Mouse (Mus musculus) MEL (cell line): ENCODE results near the gene Grcc10. TPM values are rescaled to one million over a fixed set of nuclear protein-coding genes. Genes with fewer than 3 reads are reported as not detected.

Experiments used
- DNase-seq: peaks from one replicate; pipeline ENCODE4 v3.0.0; 2011; ENCODE audit warnings: low read depth, low spot score
- H3K27ac ChIP-seq: 2 replicates; pipeline ENCODE4 v1.5.1; 2012; ENCODE audit warnings: low read depth, mild to moderate bottlenecking, control low read depth, low read length, moderate library complexity; ENCODE audit not compliant: control insufficient read depth
- H3K27me3 ChIP-seq, 2 experiments: fragments of 150-350 bp in 1 of 2; sonication (generic) in 1 of 2; 2 replicates each; pipeline ENCODE4 v1.6.1; 2012; ENCODE audit warnings: low read length in 2 of 2, mild to moderate bottlenecking in 2 of 2, improper control_type of control experiment in 1 of 2, moderate library complexity in 1 of 2; ENCODE audit not compliant: insufficient read depth in 2 of 2, control insufficient read depth in 1 of 2
- H3K36me3 ChIP-seq, 2 experiments: 2 replicates each; pipeline ENCODE4 v1.6.1; 2012 to 2014; ENCODE audit warnings: low read length in 2 of 2, improper control_type of control experiment in 1 of 2, inconsistent platforms in 1 of 2, mild to moderate bottlenecking in 1 of 2; ENCODE audit not compliant: insufficient read depth in 2 of 2, control insufficient read depth in 1 of 2
- H3K4me1 ChIP-seq, 2 experiments: fragments of 150-350 bp in 1 of 2; sonication (generic) in 1 of 2; 2 replicates each; pipeline ENCODE4 v1.6.1; 2012; ENCODE audit warnings: low read length in 2 of 2, improper control_type of control experiment in 1 of 2, mild to moderate bottlenecking in 1 of 2; ENCODE audit not compliant: insufficient read depth in 2 of 2, control insufficient read depth in 1 of 2
- H3K4me3 ChIP-seq, 2 experiments: fragments of 150-350 bp in 1 of 2; sonication (generic) in 1 of 2; 2 replicates each; pipeline ENCODE4 v1.5.1; 2012; ENCODE audit warnings: low read depth in 2 of 2, low read length in 2 of 2, mild to moderate bottlenecking in 2 of 2, moderate library complexity in 2 of 2, control low read depth in 1 of 2, improper control_type of control experiment in 1 of 2; ENCODE audit not compliant: control insufficient read depth in 1 of 2, insufficient read depth in 1 of 2
- H3K79me2 ChIP-seq: 2 replicates; pipeline ENCODE4 v1.6.1; 2012; ENCODE audit warnings: mild to moderate bottlenecking, low read length, moderate library complexity; ENCODE audit not compliant: control insufficient read depth, poor library complexity, insufficient read depth
- H3K9ac ChIP-seq: 2 replicates; pipeline ENCODE4 v1.6.1; 2012; ENCODE audit warnings: low read depth, mild to moderate bottlenecking, control low read depth, low read length, moderate library complexity; ENCODE audit not compliant: control insufficient read depth, poor library complexity, severe bottlenecking
- H3K9me3 ChIP-seq: fragments of 150-350 bp; sonication (generic); replicated peaks from 2 replicates; pipeline ENCODE4 v1.6.1; 2012; ENCODE audit warnings: mild to moderate bottlenecking, low read length, improper control_type of control experiment, moderate library complexity; ENCODE audit not compliant: insufficient read depth
- BHLHE40 ChIP-seq: IDR thresholded peaks from 2 replicates; pipeline ENCODE4 v1.6.1; 2012; ENCODE audit warnings: low read depth, mild to moderate bottlenecking, inconsistent platforms, low read length, improper control_type of control experiment, borderline replicate concordance
- CHD1 ChIP-seq: IDR thresholded peaks from 2 replicates; pipeline ENCODE4 v1.6.1; 2012; ENCODE audit warnings: low read depth, mild to moderate bottlenecking, inconsistent platforms, low read length, improper control_type of control experiment
- CHD2 ChIP-seq: IDR thresholded peaks from 2 replicates; pipeline ENCODE4 v1.6.1; 2011; ENCODE audit warnings: low read length, improper control_type of control experiment
- CTCF ChIP-seq, 3 experiments: IDR thresholded peaks in 2 of 3; conservative IDR thresholded peaks in 1 of 3; 2 replicates each; pipeline ENCODE4 v1.5.1; 2011 to 2012; ENCODE audit warnings: low read length in 3 of 3, low read depth in 2 of 3, mild to moderate bottlenecking in 2 of 3, improper control_type of control experiment in 1 of 3, inconsistent platforms in 1 of 3, mixed read lengths in 1 of 3, moderate library complexity in 1 of 3; ENCODE audit not compliant: control insufficient read depth in 1 of 3, insufficient read depth in 1 of 3, poor library complexity in 1 of 3, severe bottlenecking in 1 of 3
- E2F4 ChIP-seq: IDR thresholded peaks from 2 replicates; pipeline ENCODE4 v1.6.1; 2011; ENCODE audit warnings: low read depth, low read length, improper control_type of control experiment, borderline replicate concordance
- ELF1 ChIP-seq: IDR thresholded peaks from 2 replicates; pipeline ENCODE4 v1.6.1; 2014; ENCODE audit warnings: low read depth, mild to moderate bottlenecking, inconsistent platforms, low read length, improper control_type of control experiment, moderate library complexity
- ETS1 ChIP-seq: IDR thresholded peaks from 2 replicates; pipeline ENCODE4 v1.6.1; 2012; ENCODE audit warnings: low read depth, mild to moderate bottlenecking, inconsistent platforms, low read length, improper control_type of control experiment, moderate library complexity
- GABPA ChIP-seq: IDR thresholded peaks from 2 replicates; pipeline ENCODE4 v1.6.1; 2012; ENCODE audit warnings: low read depth, mild to moderate bottlenecking, inconsistent platforms, low read length, improper control_type of control experiment, moderate library complexity
- GATA1 ChIP-seq: IDR thresholded peaks from 2 replicates; pipeline ENCODE4 v1.6.1; 2011; ENCODE audit warnings: low read depth, low read length, improper control_type of control experiment
- HCFC1 ChIP-seq: IDR thresholded peaks from 2 replicates; pipeline ENCODE4 v1.6.1; 2012; ENCODE audit warnings: low read depth, mild to moderate bottlenecking, inconsistent platforms, low read length, improper control_type of control experiment, moderate library complexity
- JUND ChIP-seq: IDR thresholded peaks from 2 replicates; pipeline ENCODE4 v1.6.1; 2011; ENCODE audit warnings: low read depth, mild to moderate bottlenecking, improper control_type of control experiment, low read length
- KAT2A ChIP-seq: conservative IDR thresholded peaks from 2 replicates; pipeline ENCODE4 v1.6.1; 2012; ENCODE audit warnings: low read depth, low read length, improper control_type of control experiment, inconsistent platforms
- MAFK ChIP-seq: IDR thresholded peaks from 2 replicates; pipeline ENCODE4 v1.6.1; 2011; ENCODE audit warnings: low read depth, mild to moderate bottlenecking, low read length, improper control_type of control experiment, borderline replicate concordance
- MAX ChIP-seq: IDR thresholded peaks from 2 replicates; pipeline ENCODE4 v1.6.1; 2011; ENCODE audit warnings: low read length, improper control_type of control experiment
- MEF2A ChIP-seq: IDR thresholded peaks from 2 replicates; pipeline ENCODE4 v1.6.1; 2014; ENCODE audit warnings: low read depth, mild to moderate bottlenecking, inconsistent platforms, low read length, improper control_type of control experiment; ENCODE audit not compliant: poor library complexity, insufficient replicate concordance, severe bottlenecking; ENCODE audit errors: extremely low read depth
- MXI1 ChIP-seq: IDR thresholded peaks from 2 replicates; pipeline ENCODE4 v1.6.1; 2011; ENCODE audit warnings: mild to moderate bottlenecking, low read depth, low read length, improper control_type of control experiment
- MYB ChIP-seq: IDR thresholded peaks from 2 replicates; pipeline ENCODE4 v1.6.1; 2011; ENCODE audit warnings: mild to moderate bottlenecking, low read depth, low read length, improper control_type of control experiment
- MYC ChIP-seq: IDR thresholded peaks from 2 replicates; pipeline ENCODE4 v1.6.1; 2011; ENCODE audit warnings: low read depth, mild to moderate bottlenecking, low read length, improper control_type of control experiment, moderate library complexity
- NELFE ChIP-seq: IDR thresholded peaks from 2 replicates; pipeline ENCODE4 v1.6.1; 2011; ENCODE audit warnings: low read depth, low read length, improper control_type of control experiment
- NRF1 ChIP-seq: IDR thresholded peaks from 2 replicates; pipeline ENCODE4 v1.6.1; 2014; ENCODE audit warnings: low read depth, mild to moderate bottlenecking, inconsistent platforms, low read length, improper control_type of control experiment, moderate library complexity; ENCODE audit not compliant: poor library complexity, insufficient read depth, severe bottlenecking
- POLR2A ChIP-seq, 2 experiments: IDR thresholded peaks; 2 replicates each; pipeline ENCODE4 v1.6.1; 2011 to 2012; ENCODE audit warnings: low read length in 2 of 2, mild to moderate bottlenecking in 2 of 2, control low read depth in 1 of 2, improper control_type of control experiment in 1 of 2, low read depth in 1 of 2, moderate library complexity in 1 of 2; ENCODE audit not compliant: control insufficient read depth in 1 of 2, insufficient read depth in 1 of 2, poor library complexity in 1 of 2
- POLR2AphosphoS2 ChIP-seq: IDR thresholded peaks from 2 replicates; pipeline ENCODE4 v1.6.1; 2011; ENCODE audit warnings: low read length, improper control_type of control experiment
- POLR2AphosphoS5 ChIP-seq: IDR thresholded peaks from 2 replicates; pipeline ENCODE4 v1.6.1; 2012; ENCODE audit warnings: low read depth, borderline replicate concordance, mild to moderate bottlenecking, inconsistent platforms, low read length, moderate library complexity, mixed read lengths
- RAD21 ChIP-seq: IDR thresholded peaks from 2 replicates; pipeline ENCODE4 v1.6.1; 2011; ENCODE audit warnings: mild to moderate bottlenecking, low read depth, low read length, improper control_type of control experiment
- RCOR1 ChIP-seq: IDR thresholded peaks from 2 replicates; pipeline ENCODE4 v1.6.1; 2012; ENCODE audit warnings: low read depth, mild to moderate bottlenecking, inconsistent platforms, low read length, improper control_type of control experiment
- SIN3A ChIP-seq: IDR thresholded peaks from 2 replicates; pipeline ENCODE4 v1.6.1; 2012; ENCODE audit warnings: low read length, improper control_type of control experiment, inconsistent platforms
- SMC3 ChIP-seq: IDR thresholded peaks from 2 replicates; pipeline ENCODE4 v1.6.1; 2011; ENCODE audit warnings: low read depth, low read length, improper control_type of control experiment
- TAL1 ChIP-seq: IDR thresholded peaks from 2 replicates; pipeline ENCODE4 v1.6.1; 2012; ENCODE audit warnings: mild to moderate bottlenecking, inconsistent platforms, low read length, moderate library complexity, mixed read lengths
- TBP ChIP-seq: IDR thresholded peaks from 2 replicates; pipeline ENCODE4 v1.8.0; 2011; ENCODE audit warnings: low read depth, low read length, improper control_type of control experiment
- TCF12 ChIP-seq: IDR thresholded peaks from 2 replicates; pipeline ENCODE4 v1.6.1; 2014; ENCODE audit warnings: low read depth, mild to moderate bottlenecking, inconsistent platforms, low read length, improper control_type of control experiment, moderate library complexity
- UBTF ChIP-seq: IDR thresholded peaks from 2 replicates; pipeline ENCODE4 v1.6.1; 2012; ENCODE audit warnings: low read depth, mild to moderate bottlenecking, inconsistent platforms, low read length, improper control_type of control experiment, moderate library complexity, borderline replicate concordance; ENCODE audit not compliant: insufficient read depth
- USF1 ChIP-seq: IDR thresholded peaks from 2 replicates; pipeline ENCODE4 v1.6.1; 2014; ENCODE audit warnings: low read depth, mild to moderate bottlenecking, inconsistent platforms, low read length, improper control_type of control experiment, moderate library complexity
- USF2 ChIP-seq, 2 experiments: IDR thresholded peaks; 2 replicates each; pipeline ENCODE4 v1.6.1; 2011 to 2012; ENCODE audit warnings: improper control_type of control experiment in 2 of 2, low read length in 2 of 2, borderline replicate concordance in 1 of 2, inconsistent platforms in 1 of 2, low read depth in 1 of 2, mild to moderate bottlenecking in 1 of 2; ENCODE audit not compliant: insufficient read depth in 1 of 2
- ZKSCAN1 ChIP-seq: IDR thresholded peaks from 2 replicates; pipeline ENCODE4 v1.6.1; 2012; ENCODE audit warnings: low read depth, mild to moderate bottlenecking, inconsistent platforms, low read length, improper control_type of control experiment, moderate library complexity
- ZMIZ1 ChIP-seq: IDR thresholded peaks from 2 replicates; pipeline ENCODE4 v1.6.1; 2012; ENCODE audit warnings: low read depth, mild to moderate bottlenecking, inconsistent platforms, low read length, improper control_type of control experiment, moderate library complexity
- ZNF384 ChIP-seq: IDR thresholded peaks from 2 replicates; pipeline ENCODE4 v1.6.1; 2012; ENCODE audit warnings: low read depth, mild to moderate bottlenecking, inconsistent platforms, low read length, improper control_type of control experiment
- polyA plus RNA-seq, 2 experiments: library from polyadenylated mRNA; stranded (reverse) in 1 of 2; unstranded in 1 of 2; fragments of >175 nt in 1 of 2; fragments of >200 nt in 1 of 2; gene quantifications; 2 replicates each; pipeline versions ENCODE4 v1.2.1 to v1.2.4; 2012; ENCODE audit warnings: low replicate concordance in 2 of 2, low read depth in 1 of 2; ENCODE audit not compliant: insufficient read length in 2 of 2, insufficient read depth in 1 of 2, missing spikeins in 1 of 2
- total RNA-seq: library from RNA; depleted of rRNA; stranded (reverse); fragments of 300-350 nt; gene quantifications from 2 replicates; pipeline ENCODE4 v1.2.3, GENCODE M21; 2012

Gene Grcc10
- total and polyA plus RNA-seq, 3 experiments, result 57.4 to 62.9 TPM; not detected in 1

DNA sequence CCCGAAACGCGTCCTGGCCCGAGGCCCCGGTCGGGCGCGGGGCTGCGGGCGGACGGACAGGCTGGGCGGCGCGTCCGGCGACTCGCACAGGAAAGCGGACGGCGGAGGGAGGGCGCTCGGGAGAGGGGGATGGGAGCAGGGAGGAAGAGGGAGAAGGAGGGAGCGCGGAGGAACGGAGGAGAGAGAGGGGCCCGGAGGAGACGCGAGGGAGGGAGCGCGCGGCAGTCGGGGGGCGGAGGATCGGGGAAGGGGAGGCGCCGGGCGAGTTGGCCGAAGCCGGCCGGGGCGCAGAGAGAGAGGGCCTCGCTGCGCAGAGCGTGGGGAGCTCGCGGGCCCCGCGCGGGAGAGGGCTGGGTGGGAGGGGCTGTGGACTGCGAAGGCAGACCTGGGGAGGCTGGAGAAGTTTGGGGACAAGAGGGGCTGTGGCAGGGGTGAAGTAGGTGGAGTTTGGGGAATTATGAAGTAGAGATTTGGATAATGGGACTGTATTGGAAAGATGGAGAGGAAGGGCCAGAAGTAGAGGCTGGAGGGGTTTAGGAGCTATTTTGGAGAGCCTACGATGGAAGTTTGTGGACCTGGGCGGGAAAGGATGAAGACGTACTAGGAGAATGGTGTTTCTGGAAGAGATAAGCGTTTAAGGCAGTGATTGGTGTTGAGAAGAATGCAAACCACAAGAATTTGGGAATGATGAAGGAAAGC, 15.6 kb upstream of the Grcc10 start:
- DNase-seq, result peak; percentile 64
- Histone ChIP-seq H3K79me2 (peaks cover 14% of the 10 kb centered on the region), H3K9me3 (no peaks in the 10 kb centered on the region), H3K36me3 (peaks cover 0 to 2% of the 10 kb centered on the region in 2 experiments; a peak in 1 of 4 replicates), H3K4me3 (peak overlapping the region; percentile 62 to 67), H3K4me1 (peaks cover 2 to 32% of the 10 kb centered on the region in 2 experiments; a peak in 3 of 4 replicates), H3K9ac (peak overlapping the region; percentile 91), H3K27ac (peak overlapping the region; percentile 38), H3K27me3 (no peaks in the 10 kb centered on the region)
- 0 out of 2 replicates have a peak, but pooled peaks have one; percentile 38 for TF ChIP-seq MXI1
- TF ChIP-seq ZNF384, result no peak
- no peak for TF ChIP-seq CTCF (IDR thresholded peaks at IDR 0.05 in 2 of 3, conservative IDR thresholded peaks at IDR 0.05 in 1 of 3; ENCODE audit: control insufficient read depth in 1 of 3, insufficient read depth in 1 of 3, low read depth in 2 of 3, low read length in 3 of 3, poor library complexity in 1 of 3, severe bottlenecking in 1 of 3)
- TF ChIP-seq POLR2A (IDR thresholded peaks at IDR 0.05; ENCODE audit: control insufficient read depth in 1 of 2, insufficient read depth in 1 of 2, low read depth in 1 of 2, low read length in 2 of 2, poor library complexity in 1 of 2), result peak; percentile 22 to 47; a peak in 2 of 4 replicates
- TF ChIP-seq E2F4, result no peak
- TF ChIP-seq BHLHE40, result no peak
- TF ChIP-seq USF1, result no peak
- no peak for TF ChIP-seq JUND
- no peak for TF ChIP-seq CHD2
- TF ChIP-seq MAFK, result no peak
- TF ChIP-seq UBTF, result 0 out of 2 replicates have a peak, but pooled peaks have one; percentile 36
- TF ChIP-seq GATA1, result peak; percentile 12; the same call in 1 of the 2 replicates
- no peak for TF ChIP-seq MAX
- no peak for TF ChIP-seq TBP
- no peak; the same call in 1 of the 2 replicates for TF ChIP-seq NELFE
- no peak for TF ChIP-seq POLR2AphosphoS2
- no peak for TF ChIP-seq GABPA
- TF ChIP-seq MYC, result no peak
- no peak for TF ChIP-seq USF2 (IDR thresholded peaks at IDR 0.05; ENCODE audit: borderline replicate concordance in 1 of 2, insufficient read depth in 1 of 2, low read depth in 1 of 2, low read length in 2 of 2)
- TF ChIP-seq TAL1, result no peak
- TF ChIP-seq MYB, result no peak
- TF ChIP-seq RCOR1, result no peak
- TF ChIP-seq NRF1, result no peak
- no peak for TF ChIP-seq ETS1
- TF ChIP-seq HCFC1, result peak; percentile 53; the same call in 1 of the 2 replicates
- no peak for TF ChIP-seq ZKSCAN1
- 0 out of 2 replicates have a peak, but pooled peaks have one; percentile 25 for TF ChIP-seq TCF12
- no peak for TF ChIP-seq SMC3
- TF ChIP-seq POLR2AphosphoS5, result no peak
- no peak for TF ChIP-seq MEF2A
- no peak for TF ChIP-seq KAT2A
- no peak for TF ChIP-seq CHD1
- 0 out of 2 replicates have a peak, but pooled peaks have one; percentile 34 for TF ChIP-seq SIN3A
- TF ChIP-seq ELF1, result no peak
- no peak for TF ChIP-seq RAD21
- TF ChIP-seq ZMIZ1, result peak; percentile 26; the same call in 1 of the 2 replicates
